Mouse (Mus musculus) activated CD4-positive, CD25-positive, alpha-beta regulatory T cell (primary cell): ENCODE measurements around the gene Olfr161. TPM values are rescaled to one million over a fixed set of nuclear protein-coding genes. Genes with fewer than 3 reads are reported as not detected.

Source experiments
- polyA plus RNA-seq, 2 experiments: library from polyadenylated mRNA; unstranded; fragments of 100-300 nt; shearing (Covaris generic); gene quantifications; one replicate each; pipeline ENCODE4 v1.2.1; 2017

Gene Olfr161
- under 1 TPM; 0.04 to 0.05 TPM for polyA plus RNA-seq

GRCm38 (mm10) chr16:3590691-3591090, at the start of gene Olfr161:
TSS of gene Olfr161 (plus strand) at chr16:3591042.

Other genes with a start within 250 kb of the Olfr161 start
- under 1 TPM; 0.29 to 0.35 TPM for gene Mefv, start 127.1 kb downstream of the Olfr161 start, polyA plus RNA-seq
- 10 to 100 TPM; 49.4 to 86.0 TPM for gene Zfp263, start 153.1 kb downstream of the Olfr161 start, polyA plus RNA-seq
- under 1 TPM in 1 of 2 experiments, not detected in 1; 0.34 TPM for gene Olfr15, start 239.8 kb downstream of the Olfr161 start, polyA plus RNA-seq